Mouse (Mus musculus): ENCODE measurements around the gene Slit3.
A peak's percentile ranks its signal among the peaks of the same experiment; 100 is the strongest.

Gene Slit3

DNA sequence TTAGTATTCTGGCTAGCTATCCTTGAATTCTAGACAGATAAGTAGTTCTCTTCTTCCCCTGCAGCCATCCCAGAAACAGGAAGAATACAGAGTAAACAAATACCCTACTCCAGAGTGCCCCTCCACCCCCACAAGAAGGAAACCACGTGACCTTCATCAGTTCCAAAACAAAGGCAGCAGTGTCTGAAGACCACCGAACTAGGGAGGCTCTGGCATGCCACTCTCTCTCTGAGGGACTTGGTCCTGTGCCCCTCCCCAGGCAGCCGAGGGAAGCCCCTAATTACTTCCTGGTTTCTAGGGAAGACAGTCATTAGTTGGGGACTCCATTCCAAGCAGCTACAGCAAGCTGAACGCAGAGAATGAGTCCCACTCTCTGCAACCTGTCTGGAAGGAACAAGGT lies 391.7 kb downstream of the Slit3 start:
- no peak for DNase-seq (ENCODE audit: low read depth, low spot score)

DNA sequence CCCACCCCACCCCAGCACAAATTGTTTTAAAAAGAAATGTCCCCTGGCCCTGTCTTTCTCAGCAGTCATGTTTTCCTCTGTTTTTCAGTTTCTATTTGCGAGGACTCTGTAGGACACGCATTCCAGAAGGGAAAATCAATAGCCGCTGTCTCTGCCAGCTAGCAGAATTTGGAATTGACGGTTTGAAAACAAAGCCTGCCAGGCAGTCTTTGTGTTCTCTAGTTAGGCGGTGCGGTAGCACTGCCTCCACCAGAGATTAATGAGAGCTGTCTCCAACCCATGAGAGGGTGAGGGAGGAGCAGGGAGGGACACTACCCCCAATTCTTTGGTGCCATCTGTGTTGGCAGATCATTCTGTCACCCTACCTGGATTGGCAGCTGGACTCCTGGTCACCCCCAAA lies 392.3 kb downstream of the Slit3 start:
- DNase-seq (ENCODE audit: low read depth, low spot score) = no peak

DNA sequence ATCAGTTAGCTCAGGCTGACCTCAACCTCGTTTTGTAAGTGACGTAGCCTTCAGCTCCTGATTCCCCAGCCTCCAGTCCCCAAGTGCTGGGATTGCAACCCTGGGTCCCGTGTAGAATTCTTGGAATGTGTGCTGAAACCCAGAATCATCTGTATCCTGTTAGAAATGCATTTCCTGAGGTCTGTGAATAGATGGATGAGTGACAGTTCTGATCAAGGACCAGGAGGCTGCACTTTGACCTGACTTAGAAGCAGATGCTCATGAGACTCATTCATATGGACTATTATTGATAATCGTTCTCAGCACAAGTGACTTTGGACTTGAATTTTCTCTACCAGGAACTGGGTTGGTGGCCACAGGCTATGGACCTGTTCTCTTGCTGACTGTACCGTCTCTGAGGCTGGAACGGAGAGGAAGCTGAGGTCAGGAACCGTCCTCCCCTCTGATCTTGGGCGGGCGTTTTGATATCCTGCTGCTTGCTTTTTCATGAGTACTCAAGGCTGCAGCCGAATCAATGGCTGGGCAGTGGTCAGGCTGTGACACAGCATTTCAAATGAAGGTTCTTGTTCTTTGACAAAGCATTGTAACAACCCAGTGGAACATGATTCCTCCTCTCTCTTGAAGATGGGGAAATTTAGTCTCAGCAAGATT lies 401.9 kb downstream of the Slit3 start:
- no peak for DNase-seq (ENCODE audit: low read depth, low spot score)

DNA sequence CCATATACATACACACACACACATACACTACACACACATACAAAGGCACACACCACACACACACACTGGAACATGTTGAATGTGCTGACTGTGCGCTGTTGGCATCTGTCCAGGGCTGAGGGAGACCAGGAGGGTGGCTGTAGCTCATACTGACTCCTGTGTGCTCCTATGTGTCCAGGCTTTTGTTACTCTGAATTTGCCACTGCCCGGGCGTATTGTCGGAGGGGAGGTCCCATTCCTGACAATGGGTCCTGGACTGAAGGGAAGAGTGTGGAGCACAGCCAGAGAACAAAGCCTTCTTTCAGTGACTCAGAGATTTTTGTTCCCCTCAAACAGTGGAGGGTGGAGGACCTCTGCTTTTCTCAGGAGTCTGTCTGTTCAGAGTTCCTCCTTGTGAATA lies 402.7 kb downstream of the Slit3 start:
- DNase-seq (ENCODE audit: low read depth, low spot score) = no peak

DNA sequence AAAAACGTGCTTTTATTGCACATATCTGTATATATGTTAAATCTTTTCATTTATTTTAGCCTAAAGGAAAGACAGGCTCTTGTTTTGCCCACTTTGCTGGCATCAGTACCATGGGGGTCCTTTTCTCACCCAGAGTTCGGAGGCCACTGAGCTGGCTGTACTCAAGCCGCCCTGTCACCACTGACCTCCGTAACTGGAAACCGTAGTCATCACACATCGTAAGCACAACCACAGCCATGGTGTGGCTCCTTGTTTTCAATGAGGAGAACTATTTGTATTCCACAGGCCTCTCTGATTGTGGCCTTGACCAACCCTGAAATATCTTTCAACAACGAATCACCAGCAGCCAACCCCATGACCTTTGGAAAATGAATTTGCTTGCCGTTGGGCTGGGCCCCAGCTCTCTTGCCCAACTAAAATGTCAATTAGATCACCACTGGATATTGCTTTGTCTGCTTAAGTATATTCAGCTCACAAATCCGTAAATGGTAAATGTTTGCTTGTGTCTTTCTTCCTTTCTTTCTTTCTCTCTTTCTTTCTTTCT lies 405.3 kb downstream of the Slit3 start:
- DNase-seq (ENCODE audit: low read depth, low spot score) = no peak

DNA sequence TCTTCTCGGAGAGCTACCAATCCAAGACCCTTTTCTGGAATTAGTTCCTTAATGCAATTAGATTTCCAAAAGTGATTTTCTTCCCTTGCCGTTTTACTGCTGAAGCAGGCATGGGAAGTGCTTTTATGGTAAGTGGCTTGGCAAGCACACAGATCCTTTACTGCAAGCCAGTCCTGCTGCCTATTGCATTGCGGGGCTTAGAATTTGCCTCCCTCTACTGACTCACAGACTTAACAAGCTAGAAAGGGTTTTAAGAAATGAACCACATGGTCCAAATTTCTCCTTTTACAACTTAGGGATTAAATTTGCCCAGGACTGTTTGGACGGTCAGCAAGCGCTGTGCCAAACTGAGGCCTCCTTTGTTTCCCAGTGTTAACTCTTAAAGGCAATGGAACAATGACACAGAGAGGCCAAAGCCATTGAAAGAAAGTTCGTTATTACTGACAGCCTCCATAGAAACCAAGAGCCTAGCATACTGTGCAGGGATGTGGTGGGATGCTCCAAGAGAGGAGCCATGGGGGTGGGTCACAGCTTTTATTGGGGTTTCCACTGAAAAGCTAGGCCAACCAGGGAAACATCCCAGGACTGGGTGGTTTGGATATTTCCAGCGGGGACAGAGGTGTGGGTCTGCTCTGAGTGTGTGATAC lies 406.9 kb downstream of the Slit3 start:
- no peak for DNase-seq (ENCODE audit: low read depth, low spot score)

DNA sequence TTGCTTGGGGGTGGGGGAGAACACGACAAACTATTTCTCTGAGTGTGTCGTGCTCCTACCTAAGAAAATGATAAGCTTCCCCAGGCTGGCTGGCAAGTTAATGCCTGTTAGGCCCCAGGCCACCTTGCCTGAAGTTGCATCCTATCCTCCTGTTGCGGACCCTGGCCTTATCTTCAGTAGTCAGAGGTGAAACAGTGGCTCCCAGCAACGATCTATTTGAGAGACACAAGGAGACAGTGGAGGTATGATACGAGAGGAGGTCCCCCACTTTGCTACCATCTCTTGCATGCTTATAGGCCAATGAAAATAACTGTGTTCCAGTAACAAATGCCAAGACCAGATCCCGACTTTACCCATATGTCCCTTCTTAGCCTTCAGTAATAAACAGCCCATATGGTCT lies 414.0 kb downstream of the Slit3 start:
- no peak for DNase-seq (ENCODE audit: low read depth, low spot score)

DNA sequence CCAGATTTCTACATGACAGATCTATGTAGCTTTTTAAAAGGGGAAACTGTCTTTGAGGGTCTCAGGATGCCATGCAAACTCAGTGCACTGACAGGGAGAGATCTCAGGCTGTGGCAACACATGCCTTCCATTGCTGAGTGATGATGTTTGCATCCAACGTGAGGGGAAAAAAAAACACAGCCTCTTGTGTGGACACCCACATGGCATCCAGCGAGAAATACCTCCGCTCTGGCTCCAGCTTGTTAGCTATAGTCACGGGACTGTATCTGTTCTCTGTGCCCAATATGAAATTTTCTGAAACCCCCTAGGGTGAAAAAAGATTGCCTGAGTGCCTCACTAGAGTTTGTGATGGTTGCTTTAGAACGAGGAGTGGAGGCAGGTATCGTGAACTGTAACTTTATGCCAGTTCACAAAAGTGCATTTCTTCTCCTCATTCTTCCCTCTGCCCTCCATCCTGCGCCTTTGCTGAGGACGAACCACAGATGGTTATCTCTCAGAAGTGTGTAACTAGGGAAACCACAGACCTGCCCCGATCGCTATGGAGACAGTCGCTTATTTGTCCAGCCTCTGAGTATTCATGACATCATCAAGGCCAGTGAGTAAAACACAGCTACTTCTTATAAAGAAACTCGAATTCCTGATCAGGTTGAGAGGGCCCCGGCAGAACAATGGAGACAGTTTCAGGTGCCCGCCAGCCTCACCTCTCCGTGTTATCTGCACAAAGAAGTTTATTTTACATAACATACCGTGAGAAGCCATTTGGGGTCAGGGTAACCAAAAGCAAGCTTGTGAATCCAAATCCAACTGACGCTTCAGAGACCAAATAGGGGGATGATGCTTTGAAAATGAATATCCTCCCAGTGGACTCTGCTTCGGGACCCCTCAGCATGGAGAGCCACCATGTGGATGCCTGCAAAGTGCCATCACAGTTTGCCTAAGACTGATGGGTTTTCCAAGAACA lies 416.4 kb downstream of the Slit3 start:
- peak; percentile 42 for DNase-seq (ENCODE audit: low read depth, low spot score)

DNA sequence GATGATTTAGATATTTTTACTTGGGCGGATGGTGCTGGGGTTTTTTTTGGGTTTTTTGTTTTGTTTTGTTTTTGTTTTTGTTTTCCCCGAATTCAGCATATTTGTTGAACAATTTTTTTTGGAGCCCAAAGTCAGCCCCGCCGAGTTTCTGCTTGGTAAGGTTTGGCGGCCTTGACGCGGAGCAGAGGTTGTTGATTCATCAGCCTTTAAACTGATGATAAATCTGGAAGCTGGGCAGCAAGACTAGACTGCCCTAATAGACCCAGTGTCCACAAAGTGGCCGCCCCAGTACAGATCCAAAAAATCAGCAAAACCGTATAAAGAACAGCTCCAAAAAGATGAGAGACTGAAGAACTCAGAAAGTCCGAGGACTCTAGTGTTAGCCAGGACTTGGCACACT lies 421.7 kb downstream of the Slit3 start:
- no peak for DNase-seq (ENCODE audit: low read depth, low spot score)

DNA sequence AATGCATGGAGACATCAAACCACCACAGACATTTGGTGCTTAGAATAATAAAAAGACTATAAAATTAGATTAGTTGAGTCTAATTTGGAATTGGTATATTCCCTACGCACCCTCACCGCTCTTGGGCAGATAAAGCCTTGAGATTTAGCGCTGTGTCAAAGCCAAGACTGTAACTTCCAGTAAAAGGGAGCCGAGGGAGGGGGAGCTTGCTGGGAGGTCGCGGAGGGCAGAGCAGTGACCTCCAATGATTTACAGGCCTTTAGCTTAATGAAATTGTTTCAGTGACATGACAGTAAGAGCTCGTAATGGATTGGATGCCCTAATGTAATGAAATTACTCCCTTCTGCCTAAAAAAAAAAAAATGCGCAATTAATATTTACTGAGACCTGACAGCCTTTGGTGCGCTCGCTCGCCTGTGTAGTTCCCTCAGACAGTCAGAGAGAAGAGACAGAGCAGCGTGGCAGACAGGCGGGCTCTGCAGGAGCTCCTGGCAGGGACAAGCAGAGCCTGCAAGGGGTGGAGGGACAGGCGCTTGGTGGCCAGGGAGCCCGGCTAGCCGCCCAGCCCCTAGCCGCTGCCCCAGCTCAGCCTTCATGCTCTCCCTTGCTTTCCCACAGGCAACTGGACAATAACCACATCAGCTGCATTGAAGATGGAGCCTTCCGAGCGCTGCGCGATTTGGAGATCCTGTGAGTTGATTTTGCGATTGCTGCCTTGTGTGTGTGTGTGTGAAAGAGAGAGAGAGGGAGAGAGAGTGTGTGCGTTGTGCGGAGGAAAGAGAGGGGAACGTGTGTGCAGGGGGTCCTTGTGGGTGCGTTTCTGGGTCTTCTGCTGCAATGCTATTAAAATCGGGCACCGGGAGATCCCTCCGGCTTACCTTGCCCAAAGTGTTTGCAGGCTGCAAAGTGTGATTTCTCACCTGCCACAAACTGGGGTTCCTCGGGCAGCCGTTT lies 423.4 kb downstream of the Slit3 start:
- no peak for DNase-seq (ENCODE audit: low read depth, low spot score)

DNA sequence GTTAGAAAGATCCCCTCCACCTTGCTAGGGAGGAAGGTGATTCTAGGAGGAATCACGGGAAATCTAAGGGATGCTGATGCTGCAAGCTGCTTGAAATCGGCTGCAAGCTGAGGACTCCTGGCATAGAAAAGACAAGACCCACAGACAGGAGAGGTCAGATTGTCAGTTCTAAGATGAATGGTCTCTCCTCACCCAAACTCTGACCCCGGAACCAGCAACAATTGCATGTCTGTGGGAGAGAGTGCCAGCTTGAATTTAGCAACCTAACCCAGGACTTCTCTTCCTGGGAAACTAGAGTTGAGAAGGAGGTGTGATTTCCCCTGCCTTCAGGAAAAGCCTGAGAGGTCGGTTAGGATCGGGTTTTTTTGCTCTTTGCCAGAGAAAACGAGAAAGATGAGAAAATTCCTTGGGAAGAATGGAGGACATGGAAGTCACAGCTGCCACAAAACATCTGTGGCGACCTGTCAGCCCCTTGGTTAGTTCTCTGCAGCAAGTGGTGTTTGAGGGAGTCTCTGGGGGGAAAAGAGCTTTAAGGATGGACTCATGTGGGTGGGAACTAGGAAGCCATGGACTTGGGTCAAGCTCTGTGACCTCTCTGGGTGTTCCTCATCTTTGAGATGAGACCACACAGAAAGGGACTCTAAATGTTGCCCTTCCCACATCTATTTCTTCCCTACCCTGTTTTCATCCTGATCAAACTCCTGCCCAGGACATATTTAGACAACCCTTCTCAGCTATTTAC lies 425.2 kb downstream of the Slit3 start:
- DNase-seq (ENCODE audit: low read depth, low spot score) = no peak

DNA sequence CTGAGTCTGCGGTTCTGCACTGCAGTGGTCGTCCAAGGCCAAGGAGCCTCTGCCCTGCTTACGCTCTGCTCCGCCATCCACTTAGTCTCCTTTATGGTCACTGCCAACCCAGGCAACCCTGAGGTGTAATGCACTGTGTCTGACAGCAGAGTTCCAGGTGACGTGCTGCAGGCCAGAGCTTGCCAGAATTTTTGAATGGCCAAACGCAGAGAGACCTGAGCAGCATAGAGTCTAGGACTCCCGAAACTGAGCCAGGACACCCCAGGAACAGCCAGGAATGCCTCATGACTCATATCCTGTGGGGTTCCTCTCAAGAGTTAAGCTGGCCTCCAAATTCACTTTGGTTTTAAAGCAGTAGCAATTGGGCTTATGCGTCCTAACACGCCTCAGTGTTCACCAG lies 429.0 kb downstream of the Slit3 start:
- no peak for DNase-seq (ENCODE audit: low read depth, low spot score)

DNA sequence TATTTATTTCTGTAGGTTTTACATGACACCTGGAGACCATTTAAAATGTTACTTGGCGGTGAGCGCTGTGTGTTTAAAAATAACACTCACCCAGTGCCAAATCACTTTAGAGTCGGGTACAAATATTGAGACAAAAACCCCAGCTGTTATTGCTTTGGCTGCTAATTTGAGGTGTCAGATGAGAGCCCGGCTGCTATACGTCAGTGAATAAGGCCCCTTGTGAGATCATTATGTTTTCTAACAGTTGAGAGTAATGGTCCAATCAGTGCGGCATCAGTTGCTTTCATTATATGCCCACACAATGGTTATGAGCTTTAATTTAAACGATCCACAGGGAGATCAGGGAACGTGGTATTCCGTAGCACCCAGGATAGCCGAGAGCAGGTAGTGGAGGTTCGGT lies 435.2 kb downstream of the Slit3 start:
- DNase-seq (ENCODE audit: low read depth, low spot score) = no peak

DNA sequence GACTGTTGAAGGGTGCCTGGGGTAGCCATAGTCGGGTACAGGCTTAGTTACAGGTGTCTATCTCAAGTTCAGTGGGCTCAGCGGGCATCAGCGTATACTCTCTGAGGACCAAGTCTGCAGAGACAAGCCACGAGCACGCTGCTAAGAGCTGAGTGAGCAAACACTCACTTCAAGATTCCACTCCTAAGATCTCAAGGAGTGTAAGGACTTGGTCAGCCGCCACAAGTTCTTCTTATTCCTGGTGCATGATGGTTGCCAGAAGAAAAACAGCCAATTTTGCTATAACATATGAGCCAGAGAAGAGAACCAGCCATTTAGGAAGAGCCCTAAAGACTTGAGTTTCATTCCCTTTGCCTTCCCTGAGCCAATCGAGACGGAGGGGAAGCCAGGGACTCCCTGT lies 436.5 kb downstream of the Slit3 start:
- no peak for DNase-seq (ENCODE audit: low read depth, low spot score)

DNA sequence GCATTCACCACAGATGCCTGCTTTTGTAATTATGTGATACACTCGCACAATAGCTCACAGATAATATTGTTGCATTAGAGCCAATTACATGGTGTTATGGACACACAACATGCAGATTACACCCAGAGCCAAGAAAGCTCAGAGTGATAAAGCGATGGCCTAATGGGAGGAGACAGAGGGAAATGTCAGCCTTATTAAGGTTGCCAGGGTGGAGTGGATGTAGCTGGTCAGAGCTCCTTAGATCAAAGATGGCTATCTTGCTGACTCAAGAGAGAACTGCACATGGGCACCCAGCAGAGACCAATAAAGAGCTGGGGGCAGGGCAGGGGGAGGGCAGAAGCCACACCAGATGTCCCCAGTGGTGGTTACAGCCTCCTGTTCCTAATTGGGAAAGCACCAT lies 437.3 kb downstream of the Slit3 start:
- no peak for DNase-seq (ENCODE audit: low read depth, low spot score)

DNA sequence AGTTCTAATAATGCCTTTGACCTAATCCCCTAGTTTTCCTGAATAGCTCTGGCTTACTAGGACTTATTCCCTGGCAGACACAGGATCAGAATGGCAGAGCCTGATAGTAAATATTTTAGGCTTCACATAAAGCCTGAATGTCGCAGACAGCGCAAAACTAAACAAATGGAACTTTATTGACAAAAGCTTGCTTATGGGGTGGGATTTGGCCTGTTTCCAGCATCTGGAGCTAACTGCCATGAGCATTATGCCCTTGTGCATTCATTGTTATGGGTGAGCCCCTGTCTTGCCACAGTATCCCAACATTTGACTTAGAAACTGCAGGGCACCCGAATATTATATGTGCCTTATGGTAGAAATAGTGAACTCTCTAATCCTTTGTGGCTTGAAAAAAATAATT lies 438.4 kb downstream of the Slit3 start:
- no peak for DNase-seq (ENCODE audit: low read depth, low spot score)

DNA sequence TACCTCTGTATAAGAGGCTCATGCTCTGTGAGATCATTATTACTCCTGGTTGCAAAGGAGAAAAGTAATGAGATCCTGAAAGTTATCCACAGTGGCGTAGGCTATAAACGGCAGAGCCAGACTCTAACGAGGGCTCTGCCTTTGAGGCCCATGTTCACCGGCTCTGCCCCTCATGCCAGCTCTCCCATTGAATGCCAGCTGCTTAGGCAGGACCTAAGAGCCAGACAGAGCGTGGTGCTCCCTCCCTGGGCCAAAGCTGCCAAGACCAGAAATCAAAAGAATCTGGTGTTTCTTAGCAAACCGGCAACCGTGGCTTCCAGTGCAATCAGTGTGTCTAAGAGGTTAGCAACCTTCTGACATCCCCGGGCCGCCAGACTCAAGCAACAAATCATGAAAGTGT lies 440.7 kb downstream of the Slit3 start:
- no peak for DNase-seq (ENCODE audit: low read depth, low spot score)

DNA sequence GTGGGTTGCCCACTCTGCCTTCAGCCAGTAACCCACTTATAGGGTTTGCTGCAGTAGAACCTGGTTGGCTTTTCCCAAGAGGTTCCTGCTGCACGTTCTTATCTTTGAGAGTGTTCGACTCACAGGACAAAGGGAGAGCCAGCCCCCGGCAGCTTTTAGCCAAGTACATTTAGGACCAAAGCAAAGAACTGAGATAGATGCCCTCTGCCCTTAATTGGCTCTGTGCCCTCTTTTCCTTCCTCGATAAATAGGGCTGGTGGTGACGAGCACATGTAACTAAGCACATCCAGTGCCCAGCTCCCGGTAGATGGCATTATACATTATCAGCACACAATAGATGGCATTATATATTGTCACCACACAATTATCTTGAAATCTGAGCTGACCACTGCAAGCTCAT lies 444.3 kb downstream of the Slit3 start:
- no peak for DNase-seq (ENCODE audit: low read depth, low spot score)

DNA sequence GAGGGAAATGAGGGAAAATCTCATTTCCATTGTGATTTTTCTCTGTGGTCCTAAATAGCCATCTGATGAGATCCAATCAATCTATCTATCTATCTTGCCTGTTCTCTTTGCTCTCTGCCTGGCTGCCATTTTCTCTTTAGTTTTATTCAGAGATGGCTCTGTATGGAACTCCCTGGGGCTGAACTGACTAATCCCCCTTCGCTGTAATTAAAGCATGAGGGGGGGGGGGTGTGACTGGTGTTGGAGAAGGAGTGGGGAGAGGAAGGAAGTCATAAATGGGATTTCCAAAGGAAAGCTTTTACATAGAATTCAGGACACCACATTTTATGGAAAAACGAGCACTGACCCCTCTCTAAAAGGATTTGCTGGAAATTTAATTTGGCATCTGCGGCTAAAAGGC lies 445.7 kb downstream of the Slit3 start:
- no peak for DNase-seq (ENCODE audit: low read depth, low spot score)

DNA sequence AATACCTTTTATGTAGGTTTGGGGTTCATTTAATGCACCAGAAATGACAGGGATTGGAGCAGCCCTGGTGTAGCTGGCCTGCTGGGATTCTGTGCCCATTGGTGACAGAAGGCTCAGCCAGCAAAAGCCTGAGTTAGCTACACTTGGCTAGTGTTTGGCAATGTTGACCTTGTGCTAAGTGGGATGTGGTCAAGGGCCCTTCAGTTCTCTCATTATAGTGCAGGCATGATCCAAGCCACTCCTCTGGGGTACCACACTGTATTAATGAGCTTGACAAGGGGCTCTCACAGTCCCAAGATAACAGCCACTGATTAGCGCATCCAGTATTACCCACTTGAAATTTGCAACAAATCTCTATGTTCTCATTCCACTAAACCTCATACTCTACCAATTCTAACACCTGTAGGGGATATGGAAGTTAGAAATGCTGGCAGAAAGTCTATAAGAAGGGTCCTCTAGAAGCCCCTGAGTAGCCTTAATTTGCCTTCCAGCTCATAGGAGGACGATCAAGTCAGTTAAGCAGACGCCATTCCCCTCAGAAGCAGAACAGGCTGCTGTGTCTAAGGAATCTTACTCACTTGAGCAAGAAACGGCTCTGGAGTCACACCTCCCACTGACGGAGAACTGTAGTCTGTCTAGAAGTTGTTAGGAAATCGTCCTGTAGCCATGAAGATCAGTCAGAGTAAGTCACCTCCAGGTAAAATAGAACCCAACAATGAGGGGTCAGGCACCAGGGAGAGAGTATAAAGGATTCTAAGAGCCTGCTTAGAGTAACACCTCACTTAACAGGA lies 448.3 kb downstream of the Slit3 start:
- no peak for DNase-seq (ENCODE audit: low read depth, low spot score)
